Mouse (Mus musculus): ENCODE results near the gene Extl1.

DNA sequence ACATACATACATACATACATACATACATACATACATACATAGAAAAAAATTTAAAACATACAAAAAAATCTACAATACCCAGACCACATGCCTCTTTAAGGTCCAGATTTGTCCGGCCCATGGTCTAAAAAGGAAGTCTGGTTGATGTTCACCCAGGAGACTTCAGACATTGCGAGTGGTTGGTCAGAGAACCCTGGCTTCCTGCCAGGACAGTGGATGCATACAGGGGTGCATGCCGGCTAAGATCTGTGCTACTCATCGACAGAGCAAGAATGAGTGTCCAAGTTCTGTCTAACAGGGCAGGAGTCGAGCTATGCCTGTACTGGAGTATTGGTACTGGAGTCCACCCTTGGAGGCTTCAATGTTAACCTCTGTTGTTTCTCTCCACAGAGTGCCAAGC is 59.0 kb downstream of the Extl1 start:
- no peak for TF ChIP-seq CTCF (IDR thresholded peaks at IDR 0.05; ENCODE audit: borderline replicate concordance, insufficient read depth, low read depth, low read length)
- TF ChIP-seq POLR2A (IDR thresholded peaks at IDR 0.05; ENCODE audit: borderline replicate concordance, insufficient read depth, low read length), result no peak
